Mouse (Mus musculus) thymus, postnatal 10 days (tissue): ENCODE results near the gene Slc25a18.
"Not testable (repeated sequence)": the region's sequence is repeated elsewhere in the genome, so short reads cannot be mapped to it uniquely, and the experiment has no call there.

Experiments used
- DNase-seq, 2 experiments: peaks; one replicate each; pipeline ENCODE4 v3.0.0; 2021; ENCODE audit warnings: low spot score in 2 of 2

Slc25a18 gene

DNA sequence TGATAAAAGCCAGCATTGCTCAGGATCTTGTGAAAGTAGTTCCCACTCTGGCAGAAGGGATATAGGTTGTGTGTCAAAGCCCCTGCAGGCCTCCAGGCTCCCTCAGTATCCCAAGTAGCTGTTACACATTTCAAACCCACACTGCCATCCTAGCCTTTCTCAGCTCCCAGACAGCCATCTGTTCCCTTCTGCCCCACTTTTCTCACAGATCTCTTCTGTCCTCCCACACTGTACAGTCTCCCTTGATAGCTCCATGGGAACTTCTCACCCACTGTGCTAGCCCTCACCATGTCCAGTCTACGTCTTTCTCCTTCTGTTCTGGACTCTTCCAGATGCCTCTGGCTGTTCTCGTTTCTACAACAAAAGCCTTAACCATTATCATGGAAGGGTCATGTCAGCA is 22.7 kb downstream of the Slc25a18 start:
- DNase-seq = no peak

- DNase-seq = no peak
These were observed 24.6 kb downstream of the Slc25a18 start for GRCm38 (mm10) chr6:120798019-120798418.

GRCm38 (mm10) chr6:120798905-120799304 is 25.5 kb downstream of the Slc25a18 start:
- DNase-seq = no peak

DNA sequence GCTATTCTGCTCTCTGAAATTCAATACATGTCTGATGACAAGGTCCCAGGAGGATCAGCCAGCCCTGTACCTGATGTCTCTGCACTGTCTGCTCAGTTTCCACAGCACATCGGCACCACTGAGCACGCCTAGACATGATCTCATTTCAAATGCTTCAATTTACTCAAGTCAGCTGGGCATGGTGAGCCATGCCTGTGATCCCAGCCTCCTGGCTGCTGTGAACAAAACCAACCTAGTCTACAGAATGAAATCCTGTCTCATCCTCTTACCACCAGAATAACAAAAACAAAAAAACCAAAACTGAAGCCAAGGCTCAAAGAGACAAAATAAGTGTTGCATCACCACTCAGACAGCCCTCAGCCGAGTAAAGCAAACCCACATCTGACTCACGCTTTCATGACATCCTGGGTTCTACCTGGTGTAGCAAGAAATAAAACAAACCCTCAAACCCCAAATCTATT is 26.2 kb downstream of the Slc25a18 start:
- DNase-seq = no peak

DNA sequence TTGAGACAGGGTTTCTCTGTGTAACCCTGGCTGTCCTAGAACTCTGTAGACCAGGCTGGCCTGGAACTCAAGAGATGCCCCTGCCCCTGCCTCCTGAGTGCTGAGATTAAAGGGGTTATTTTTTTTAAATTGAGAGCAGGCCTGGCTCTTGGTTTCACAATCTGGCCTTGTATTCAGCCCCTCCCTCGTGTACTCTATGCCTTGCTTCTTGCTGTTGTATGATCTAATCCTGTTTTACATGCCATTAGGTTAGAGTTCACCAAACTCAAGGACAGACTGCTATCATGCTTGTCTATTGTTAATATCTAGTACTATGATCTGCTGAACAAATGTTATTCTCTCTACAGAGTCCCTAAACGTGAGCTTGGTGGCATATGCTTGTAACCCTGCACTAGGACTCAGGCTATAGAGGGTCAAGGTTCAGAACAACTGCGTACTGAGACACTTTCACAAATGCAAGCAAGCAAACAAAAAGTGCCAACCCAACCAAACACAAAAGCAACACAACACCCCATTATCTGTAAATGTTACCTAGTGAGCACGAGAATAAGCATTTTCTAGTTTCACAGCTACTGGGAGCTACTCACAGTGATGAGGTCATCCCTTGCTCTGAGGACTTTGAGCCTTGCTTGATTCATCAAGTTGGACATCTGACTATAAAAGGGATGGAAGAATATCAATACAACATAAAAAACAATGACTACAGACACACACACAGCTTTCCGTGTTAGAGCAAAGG is 33.8 kb downstream of the Slc25a18 start:
- no peak for DNase-seq

GRCm38 (mm10) chr6:120807738-120808081 is 34.3 kb downstream of the Slc25a18 start:
- no peak for DNase-seq

DNA sequence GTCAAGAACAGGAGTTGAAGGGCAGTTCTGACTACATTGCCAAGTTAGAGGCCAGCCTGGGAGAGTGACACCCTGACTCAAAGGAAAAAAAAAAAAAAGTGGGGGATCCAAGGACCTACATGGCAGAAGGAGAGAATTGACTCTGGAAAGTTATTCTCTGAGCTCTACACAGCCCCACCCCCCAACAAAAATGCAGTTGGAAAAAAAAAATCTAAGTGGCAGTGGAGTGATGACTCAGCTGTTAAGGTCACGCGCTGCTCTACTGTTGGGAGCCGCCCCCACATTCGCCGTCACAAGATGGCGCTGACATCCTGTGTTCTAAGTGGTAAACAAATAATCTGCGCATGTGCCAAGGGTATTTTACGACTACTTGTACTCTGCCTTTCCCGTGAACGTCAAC is 38.6 kb downstream of the Slc25a18 start:
- not testable (repeated sequence) for DNase-seq

DNA sequence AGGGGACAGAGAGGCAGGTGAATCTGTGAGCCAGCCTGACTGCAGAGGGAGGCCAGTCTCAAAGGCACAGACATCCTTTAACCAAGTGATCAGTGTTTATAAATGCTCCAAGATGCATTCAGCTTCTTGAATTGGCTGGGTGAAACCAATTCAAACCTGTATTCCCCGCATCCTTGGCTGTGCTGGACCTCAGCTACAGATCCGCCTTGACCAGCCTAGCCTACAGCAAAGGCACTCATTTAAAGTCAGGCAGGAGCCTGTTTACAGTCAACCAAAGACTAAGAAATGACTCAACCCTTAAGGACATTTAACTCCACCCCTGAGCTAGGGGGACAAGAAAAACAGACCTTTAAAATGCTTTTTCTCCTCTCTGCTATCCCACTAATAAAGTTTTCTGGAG is 45.9 kb downstream of the Slc25a18 start:
- DNase-seq = no peak

GRCm38 (mm10) chr6:120820144-120820543 is 46.8 kb downstream of the Slc25a18 start:
- DNase-seq = no peak

DNA sequence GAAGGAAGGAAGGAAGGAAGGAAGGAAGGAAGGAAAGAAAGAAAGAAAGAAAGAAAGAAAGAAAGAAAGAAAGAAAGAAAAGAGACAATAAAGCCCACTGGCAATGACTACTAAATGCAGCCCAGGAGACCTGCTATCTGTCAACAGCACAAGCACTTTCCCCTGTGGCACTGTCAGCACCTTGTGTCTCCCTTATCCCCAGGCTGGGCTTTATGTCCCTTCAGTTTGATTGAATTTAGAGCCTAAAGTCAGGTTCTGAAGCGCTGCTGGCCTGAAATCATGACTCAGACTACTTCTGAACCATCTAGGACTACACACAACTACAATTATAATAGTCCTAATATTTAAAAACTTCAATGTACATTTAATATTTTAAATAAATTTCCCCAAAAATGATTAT is 47.6 kb downstream of the Slc25a18 start:
- DNase-seq = no peak

GRCm38 (mm10) chr6:120821715-120822114 is 48.3 kb downstream of the Slc25a18 start:
- no peak for DNase-seq

DNA sequence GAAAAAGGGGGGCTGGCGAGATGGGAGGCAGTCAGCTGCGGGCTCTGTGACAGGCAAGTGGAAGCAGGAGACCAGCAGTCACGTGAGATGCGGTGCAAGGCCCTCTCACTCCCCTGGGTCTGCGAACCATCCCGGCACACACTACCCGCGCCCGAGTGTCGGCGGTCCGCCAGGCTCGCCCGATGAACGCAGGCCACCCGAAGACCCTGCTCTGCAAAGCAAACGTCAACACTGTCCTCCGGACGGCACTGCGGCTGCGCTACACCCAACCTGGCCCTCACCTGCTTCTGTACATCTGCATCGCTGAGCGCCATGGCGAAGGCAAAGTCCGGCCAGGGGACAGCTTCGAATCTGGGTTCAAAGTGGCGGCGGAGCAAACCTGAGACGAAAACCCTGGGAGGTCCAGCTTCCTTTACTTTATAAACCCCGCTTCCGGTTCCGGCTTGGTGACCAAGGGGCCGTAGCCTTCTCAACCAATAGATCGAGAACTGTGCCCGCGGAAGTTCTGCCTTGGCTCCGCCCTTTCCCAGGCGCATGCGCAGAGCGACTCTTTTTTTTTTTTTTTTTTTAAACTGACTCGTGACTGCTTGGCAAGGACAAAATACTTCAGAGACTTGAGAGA is 49.0 kb downstream of the Slc25a18 start, which contains the start of gene Atp6v1e1:
Gene Atp6v1e1, minus strand, starts transcription at position 487 of the 622 bp plus-strand sequence.
- DNase-seq = peak; percentile 87 to 89

DNA sequence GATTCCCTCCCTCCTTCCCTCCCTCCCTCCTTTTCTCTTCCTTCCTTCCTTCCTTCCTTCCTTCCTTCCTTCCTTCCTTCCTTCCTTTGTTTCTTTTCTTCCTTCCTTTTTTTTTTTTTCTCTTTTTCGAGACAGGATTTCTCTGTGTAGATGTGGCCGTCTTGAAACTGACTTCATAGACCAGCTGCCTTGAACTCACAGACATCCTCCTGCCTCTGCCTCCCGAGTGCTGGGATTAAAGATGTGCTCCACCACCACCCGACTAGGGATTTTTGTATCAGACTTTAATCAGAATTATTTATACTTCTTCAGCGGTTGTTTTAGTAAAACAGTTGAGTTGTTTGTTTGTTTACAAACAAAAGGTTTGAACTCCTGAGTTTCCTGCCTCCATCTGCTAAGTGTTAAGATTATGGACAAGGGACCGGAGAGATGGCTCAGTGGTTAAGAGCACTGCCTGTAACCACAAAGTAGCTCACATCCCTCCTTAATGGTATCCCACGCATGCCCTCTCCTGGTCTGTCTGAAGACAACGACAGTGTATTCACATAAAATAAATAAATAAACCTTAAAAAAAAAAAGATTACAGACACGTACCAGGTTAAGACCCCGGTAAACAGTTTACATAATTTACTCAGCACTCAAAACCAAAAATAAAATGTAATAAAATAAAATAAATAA is 49.7 kb downstream of the Slc25a18 start:
- no peak for DNase-seq

DNA sequence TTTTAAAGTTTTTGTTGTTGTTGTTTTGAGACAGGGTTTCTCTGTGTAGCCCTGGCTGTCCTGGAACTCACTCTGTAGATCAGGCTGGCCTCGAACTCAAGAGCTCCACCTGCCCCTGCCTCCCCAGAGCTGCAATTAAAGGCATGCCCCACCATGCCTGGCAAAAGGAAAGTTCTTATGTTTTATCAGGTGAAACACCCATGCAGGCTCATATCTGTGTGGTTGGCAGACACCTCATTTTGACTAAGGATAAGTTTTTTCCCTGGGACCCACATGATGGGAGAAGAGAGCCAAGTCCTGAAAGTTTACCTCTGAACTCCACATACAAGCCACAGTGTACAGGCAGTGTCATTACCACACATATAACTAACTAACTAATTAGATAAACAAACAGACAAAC is 56.7 kb downstream of the Slc25a18 start:
- no peak for DNase-seq

DNA sequence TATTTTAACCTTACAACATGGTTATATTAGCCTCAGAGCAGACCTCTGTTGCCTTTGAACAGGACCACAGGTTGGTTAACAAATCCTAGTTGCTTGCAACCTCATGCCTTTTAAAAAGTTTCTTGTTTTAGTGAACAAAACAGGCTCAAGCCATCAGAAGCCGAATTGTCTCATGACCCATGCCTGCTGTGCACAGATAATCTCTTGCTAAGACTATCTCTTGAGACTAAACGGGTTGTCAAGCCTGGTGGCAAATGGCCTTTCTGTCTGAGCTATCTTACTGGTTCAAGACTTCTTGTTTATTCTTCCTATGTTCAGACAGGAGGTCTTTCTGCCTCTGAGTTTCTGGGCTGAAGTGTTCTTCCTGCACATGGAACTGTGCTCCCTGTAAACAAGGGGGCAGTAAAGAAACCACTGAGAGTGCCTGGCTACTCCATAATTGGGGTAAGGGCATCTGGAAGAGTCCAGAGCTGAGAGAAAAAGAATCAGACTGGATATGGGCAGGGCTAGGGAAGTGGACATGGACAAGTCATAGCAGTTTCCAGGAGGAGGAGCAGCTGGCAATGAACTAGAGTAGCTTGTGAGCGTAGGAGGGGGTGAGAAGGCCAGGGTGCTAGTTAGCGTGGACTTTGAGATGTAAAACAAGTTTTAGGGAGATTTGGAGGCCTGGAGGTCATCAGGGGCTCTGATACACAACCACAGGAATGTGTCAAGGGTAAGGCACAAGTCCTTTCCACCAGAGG is 57.7 kb downstream of the Slc25a18 start:
- no peak for DNase-seq

DNA sequence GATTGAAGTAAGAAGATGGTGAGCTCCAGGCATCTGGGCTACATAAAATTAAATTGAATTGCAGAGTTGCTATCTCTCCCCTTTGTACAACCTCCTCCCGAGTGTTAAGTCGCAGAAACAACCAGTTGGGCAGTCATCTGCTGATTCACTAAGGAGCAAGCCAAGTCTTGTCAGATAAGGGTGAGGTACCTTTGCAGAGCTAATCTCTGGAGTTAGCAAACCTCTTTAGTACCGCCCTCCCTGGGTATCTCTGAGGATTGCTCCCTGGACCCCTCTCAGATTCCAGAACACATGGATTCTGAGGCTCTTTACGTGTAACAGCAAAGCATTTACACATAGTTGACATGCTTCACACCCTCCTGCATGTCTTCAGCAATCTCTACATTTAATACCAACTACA is 58.7 kb downstream of the Slc25a18 start:
- no peak for DNase-seq

DNA sequence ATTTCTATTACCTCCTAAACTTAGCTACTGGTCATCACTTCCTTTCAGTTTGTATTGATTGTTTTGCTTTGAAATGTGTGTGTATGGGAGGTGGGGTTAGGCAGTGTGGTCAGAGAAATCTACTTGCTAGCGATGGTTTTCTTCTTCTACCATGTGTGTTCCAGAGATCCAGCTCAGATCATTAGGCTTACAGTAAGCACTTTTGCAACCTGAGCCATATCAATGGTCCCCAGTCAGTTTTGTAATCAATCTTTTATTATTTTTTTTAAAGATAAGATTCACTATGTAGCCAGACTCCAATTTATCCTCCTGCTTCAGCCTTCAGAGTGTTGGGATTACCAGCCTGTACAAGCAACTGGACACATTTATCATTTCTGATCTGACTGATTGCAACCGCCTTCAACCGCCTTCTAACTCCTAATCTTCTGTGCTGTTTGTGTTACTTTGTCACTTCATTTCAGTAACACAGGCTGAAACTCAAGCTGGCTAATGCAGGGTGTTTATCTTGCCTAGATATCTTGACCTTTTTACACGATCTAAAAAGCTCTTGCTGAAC is 61.5 kb downstream of the Slc25a18 start:
- no peak for DNase-seq

- DNase-seq = peak; percentile 84 to 91
These were observed 62.3 kb downstream of the Slc25a18 start, which contains the start of gene Bcl2l13 for GRCm38 (mm10) chr6:120835474-120836374. TSS of gene Bcl2l13 (plus strand) at chr6:120836212.

- DNase-seq = peak in 1 of 2 experiments; percentile 37
These were observed 63.2 kb downstream of the Slc25a18 start for GRCm38 (mm10) chr6:120836389-120837151.

GRCm38 (mm10) chr6:120837152-120837530 is 63.8 kb downstream of the Slc25a18 start:
- no peak for DNase-seq
